Comparison of ENCODE assay signal across 21 mouse cellular contexts in the genomic region with DNA sequence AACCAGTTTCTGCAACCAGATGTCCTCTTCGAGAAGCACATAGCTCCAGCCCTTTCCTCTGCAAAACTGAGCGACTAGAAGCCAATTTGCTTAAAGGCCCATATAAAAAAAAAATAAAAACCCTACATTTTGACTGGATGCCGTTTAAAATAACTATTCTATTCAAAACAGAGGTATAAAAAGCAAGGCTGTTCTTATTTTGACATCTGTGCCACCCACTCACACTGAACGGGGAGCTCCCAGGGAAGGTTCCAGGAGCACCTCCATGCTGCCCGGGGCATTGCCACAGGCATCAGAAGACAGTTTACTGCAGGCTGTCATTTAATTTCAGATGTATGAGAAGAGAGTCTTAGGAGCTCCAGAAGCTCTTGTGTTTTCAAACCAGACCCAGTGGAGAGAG. TPM values are rescaled to one million over a fixed set of nuclear protein-coding genes. Genes with fewer than 3 reads are reported as not detected.
DNase-seq lines count a peak whose midpoint lies in the region; ATAC-seq lines count a peak whose summit lies in the region.
"Had no signal": no experiment of that assay in that cellular context is flagged by ENCODE, and none has a peak within 500 bp of the region (broad histone marks: within the 10 kb centered on the region; RNA-seq: fewer than 3 reads in every experiment).

No protein-coding gene starts in this region.

- H3K4me3 ChIP-seq in forebrain, embryonic 11.5 days (ENCODE audit: low read depth, low read length): no peak overlapping the region
- H3K4me3 ChIP-seq: embryonic facial prominence, embryonic 10.5 days; gastrocnemius, adult 2 months; heart, embryonic 10.5 days; hindbrain, embryonic 12.5 days had no signal

- DNase-seq in frontal cortex, adult 2 months (ENCODE audit: extremely low spot score in 1 of 2, low spot score in 1 of 2): peak; percentile 56 to 57
- no peak for DNase-seq in frontal cortex, postnatal 10 days (ENCODE audit: low spot score in 2 of 2)
- peak; percentile 39 for DNase-seq in layer of hippocampus, adult 9-11 months
- no peak for DNase-seq in layer of hippocampus, adult 9-10 months (ENCODE audit: low spot score)
- peak; percentile 20 to 55 for DNase-seq in left cerebral cortex, postnatal 25 days (ENCODE audit: low spot score in 2 of 2)
- no peak for DNase-seq in left cerebral cortex, postnatal 36 days (ENCODE audit: low spot score in 2 of 2)
- peak; percentile 66 for DNase-seq in brain, adult 2 months (ENCODE audit: low read depth, low spot score)
- no peak for DNase-seq in forebrain, embryonic 11.5 days (ENCODE audit: low spot score)
- DNase-seq: adrenal gland, postnatal 14 days; cerebellum, adult 18-20 months; cerebellum, adult 9-11 months; cerebellum, postnatal 36 days; gastrocnemius, adult 2 months; gastrocnemius, postnatal 25 days; heart, postnatal 10 days; heart, postnatal 4 days had no signal

- no peaks in the 10 kb centered on the region for H3K4me1 ChIP-seq in forebrain, embryonic 11.5 days (replicated peaks; ENCODE audit: control insufficient read depth, insufficient read depth, low read length)
- H3K4me1 ChIP-seq: embryonic facial prominence, embryonic 10.5 days; heart, embryonic 10.5 days had no signal

- no peak for ATAC-seq in forebrain, embryonic 11.5 days (replicated peaks; ENCODE audit: low FRiP score)
- ATAC-seq: forebrain, embryonic 14.5 days; hindbrain, embryonic 16.5 days had no signal

- H3K9me3 ChIP-seq in forebrain, embryonic 11.5 days (ENCODE audit: control insufficient read depth, low read length): no peaks in the 10 kb centered on the region
- H3K9me3 ChIP-seq: embryonic facial prominence, embryonic 10.5 days; heart, embryonic 10.5 days; hindbrain, embryonic 12.5 days had no signal

- intact Hi-C loops in left cerebral cortex, postnatal 25 days (cut with DNase I): no loop called here
- intact Hi-C loops in left cerebral cortex, postnatal 36 days (cut with DNase I): no loop called here

- no peaks in the 10 kb centered on the region for H3K36me3 ChIP-seq in forebrain, embryonic 11.5 days (ENCODE audit: control insufficient read depth, insufficient read depth, low read length)
- H3K36me3 ChIP-seq: embryonic facial prominence, embryonic 10.5 days; heart, embryonic 10.5 days; hindbrain, embryonic 12.5 days had no signal

- no peak overlapping the region for H3K9ac ChIP-seq in forebrain, embryonic 11.5 days (ENCODE audit: low read length)
- H3K9ac ChIP-seq: hindbrain, embryonic 12.5 days had no signal

- H3K4me2 ChIP-seq in forebrain, embryonic 11.5 days (ENCODE audit: low read depth, low read length, severe bottlenecking): no peak overlapping the region
- H3K4me2 ChIP-seq: hindbrain, embryonic 12.5 days had no signal

- no peaks in the 10 kb centered on the region for H3K27me3 ChIP-seq in forebrain, embryonic 11.5 days (ENCODE audit: control insufficient read depth, insufficient read depth, low read length)
- H3K27me3 ChIP-seq: hindbrain, embryonic 12.5 days had no signal

- WGBS in forebrain, embryonic 11.5 days: 86% methylated on average over 5 of the region's 5 CpGs

- H3K27ac ChIP-seq in forebrain, embryonic 11.5 days (ENCODE audit: low read depth, low read length): no peak overlapping the region
- H3K27ac ChIP-seq: embryonic facial prominence, embryonic 10.5 days; gastrocnemius, adult 2 months; heart, embryonic 10.5 days; hindbrain, embryonic 12.5 days had no signal

RNA-seq across cellular contexts. Expression of a gene that starts 51.1 kb away (rescaled TPM):
- polyA plus RNA-seq in frontal cortex, adult 2 months (2012; rRNA removed): 7.0 and 7.5 TPM in 2 replicates
- 10 to 100 TPM; 13.3 TPM for total RNA-seq in left cerebral cortex, postnatal 25 days (2021)
- total RNA-seq in left cerebral cortex, postnatal 36 days (2021): 10 to 100 TPM; 11.8 to 13.5 TPM
- 11.0 and 11.5 TPM in 2 replicates for polyA plus RNA-seq in forebrain, embryonic 11.5 days (2014; fragmentation: Nextera tagmentation; extraction: Ambion mirVana)

Comparison
In these comparisons a context has a peak if more than half of its experiments do, and no peak if none do; other contexts are left out.
1. DNase-seq: peak in frontal cortex, adult 2 months (2 of 2), layer of hippocampus, adult 9-11 months (single experiment), left cerebral cortex, postnatal 25 days (2 of 2) and brain, adult 2 months (single experiment); none in frontal cortex, postnatal 10 days (0 of 2), layer of hippocampus, adult 9-10 months (single experiment), left cerebral cortex, postnatal 36 days (0 of 2) and forebrain, embryonic 11.5 days (single experiment).